Mouse (Mus musculus) liver, embryonic 15.5 days (tissue): ENCODE measurements at regions not wholly inside any gene's neighbourhood (a gene's known extent, or its start where the extent isn't known, plus 50 kb on each side); places are given as distances from the start of the nearest gene placed in this dataset.
A peak's percentile ranks its signal among the peaks of the same experiment; 100 is the strongest.

Source experiments
- ATAC-seq: fragments of 200-750 bp; cut with Nextera tagmentation; 2 replicates; pipeline ENCODE4 v1.8.0; 2017; ENCODE audit warnings: moderate number of reproducible peaks, mild to moderate bottlenecking, moderate library complexity; ENCODE audit not compliant: insufficient read depth
- H3K27ac ChIP-seq: fragments of 300-500 bp; sonication (generic); replicated peaks from 2 replicates; pipeline ENCODE4 v1.5.1; 2015; ENCODE audit warnings: mild to moderate bottlenecking, inconsistent platforms
- H3K27me3 ChIP-seq: fragments of 300-500 bp; sonication (generic); 2 replicates; pipeline ENCODE4 v1.6.1; 2015; ENCODE audit warnings: mild to moderate bottlenecking, inconsistent platforms
- H3K36me3 ChIP-seq: fragments of 300-500 bp; sonication (generic); replicated peaks from 2 replicates; pipeline ENCODE4 v1.6.1; 2015; ENCODE audit warnings: moderate library complexity, mild to moderate bottlenecking, inconsistent platforms
- H3K4me1 ChIP-seq: fragments of 300-500 bp; sonication (generic); replicated peaks from 2 replicates; pipeline ENCODE4 v1.6.1; 2015; ENCODE audit warnings: inconsistent platforms
- H3K4me2 ChIP-seq: fragments of 300-500 bp; sonication (generic); 2 replicates; pipeline ENCODE4 v1.6.1; 2015; ENCODE audit warnings: moderate library complexity, mild to moderate bottlenecking, inconsistent platforms
- H3K4me3 ChIP-seq: fragments of 300-500 bp; sonication (generic); replicated peaks from 2 replicates; pipeline ENCODE4 v1.5.1; 2015; ENCODE audit warnings: mild to moderate bottlenecking, inconsistent platforms
- H3K9ac ChIP-seq: fragments of 300-500 bp; sonication (generic); 2 replicates; pipeline ENCODE4 v1.6.1; 2015; ENCODE audit warnings: moderate library complexity, mild to moderate bottlenecking, inconsistent platforms
- H3K9me3 ChIP-seq: fragments of 300-500 bp; sonication (generic); replicated peaks from 2 replicates; pipeline ENCODE4 v1.6.1; 2016; ENCODE audit warnings: inconsistent platforms
- WGBS: fragments of 180-500 bp; shearing (Covaris S2); methylation state at CpG from one replicate; pipeline ENCODE4 v1.1.7; 2015; ENCODE audit warnings: mixed read lengths; ENCODE audit not compliant: insufficient replicate concordance; 5-methylcytosine and 5-hydroxymethylcytosine counted together

DNA sequence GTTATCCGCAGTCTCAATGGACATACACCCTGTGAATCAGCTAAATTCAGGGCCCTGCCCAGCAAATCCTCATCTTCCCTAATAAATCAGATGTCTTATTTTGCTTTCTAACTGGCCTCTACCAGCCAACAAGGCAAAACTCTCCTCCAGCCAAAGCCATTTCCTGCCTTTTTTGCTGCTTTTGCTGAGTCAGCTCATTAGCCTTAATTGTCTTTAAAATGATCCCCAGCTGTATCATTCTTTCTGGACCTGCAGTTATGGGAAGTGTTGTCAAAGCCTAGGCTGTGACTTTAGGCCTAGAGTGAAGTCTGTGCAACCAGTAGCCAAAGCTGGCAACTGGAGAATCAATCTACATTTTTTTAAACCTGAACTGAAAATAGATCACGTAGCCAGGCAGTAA lies 81.4 kb downstream of the Mtpn start:
- Histone ChIP-seq H3K27me3 (no peaks in the 10 kb centered on the region), H3K4me1 (no peaks in the 10 kb centered on the region), H3K27ac (no peak overlapping the region), H3K9ac (no peak overlapping the region), H3K4me3 (no peak overlapping the region), H3K4me2 (no peak overlapping the region), H3K36me3 (no peaks in the 10 kb centered on the region), H3K9me3 (no peaks in the 10 kb centered on the region)
- no peak for ATAC-seq
- WGBS = 69% methylated on average over 2 of the region's 2 CpGs

DNA sequence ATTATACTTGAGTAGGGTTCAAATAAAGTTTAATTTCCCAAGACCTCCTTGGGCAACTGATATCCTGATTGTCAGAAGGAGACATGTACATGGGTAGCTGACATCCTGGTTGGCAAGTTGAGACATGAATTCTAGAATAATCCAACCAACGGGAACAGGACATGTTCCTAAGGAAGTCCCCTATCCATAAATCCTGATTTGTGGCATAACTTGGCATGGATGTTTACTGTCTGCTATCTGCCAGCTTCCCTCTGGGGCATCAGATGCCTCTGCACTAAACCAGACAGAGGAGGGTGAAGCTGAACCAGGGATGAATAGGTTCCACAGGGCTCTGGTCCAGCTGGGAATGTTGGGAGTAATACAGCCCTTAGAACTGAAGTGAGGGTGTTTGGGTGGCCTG lies 94.7 kb downstream of the Mtpn start:
- Histone ChIP-seq H3K4me1 (no peaks in the 10 kb centered on the region), H3K4me3 (no peak overlapping the region), H3K36me3 (no peaks in the 10 kb centered on the region), H3K27ac (no peak overlapping the region), H3K4me2 (no peak overlapping the region), H3K27me3 (no peaks in the 10 kb centered on the region), H3K9me3 (no peaks in the 10 kb centered on the region), H3K9ac (no peak overlapping the region)
- WGBS = 65% methylated on average over 1 of the region's 1 CpGs
- ATAC-seq = no peak

DNA sequence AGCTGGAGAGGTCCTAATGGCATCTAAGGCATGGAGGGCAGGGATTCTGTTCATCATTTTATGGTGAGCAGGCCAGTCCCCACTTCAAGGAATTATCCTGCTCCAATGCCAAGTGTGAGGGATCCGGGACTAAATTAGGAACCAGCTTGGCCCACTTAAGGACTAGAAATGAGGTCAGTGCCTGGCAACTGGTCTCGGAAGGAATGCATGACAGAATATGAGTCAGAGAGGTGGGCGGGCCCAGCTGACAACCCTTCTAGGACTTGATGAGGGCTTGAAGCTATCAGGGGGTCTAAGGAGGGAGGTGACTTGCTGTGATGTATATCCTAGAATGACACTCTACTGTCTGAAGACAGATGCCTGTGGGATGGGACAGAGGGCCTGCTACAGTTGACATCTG lies 100.4 kb upstream of the Fam180a start:
- ATAC-seq = no peak
- H3K36me3 ChIP-seq = no peaks in the 10 kb centered on the region
- no peaks in the 10 kb centered on the region for H3K4me1 ChIP-seq
- H3K4me3 ChIP-seq = no peak overlapping the region
- no peak overlapping the region for H3K4me2 ChIP-seq
- no peak overlapping the region for H3K27ac ChIP-seq
- no peak overlapping the region for H3K9ac ChIP-seq
- H3K27me3 ChIP-seq = no peaks in the 10 kb centered on the region
- no peaks in the 10 kb centered on the region for H3K9me3 ChIP-seq
- 65% methylated on average over 3 of the region's 3 CpGs for WGBS

DNA sequence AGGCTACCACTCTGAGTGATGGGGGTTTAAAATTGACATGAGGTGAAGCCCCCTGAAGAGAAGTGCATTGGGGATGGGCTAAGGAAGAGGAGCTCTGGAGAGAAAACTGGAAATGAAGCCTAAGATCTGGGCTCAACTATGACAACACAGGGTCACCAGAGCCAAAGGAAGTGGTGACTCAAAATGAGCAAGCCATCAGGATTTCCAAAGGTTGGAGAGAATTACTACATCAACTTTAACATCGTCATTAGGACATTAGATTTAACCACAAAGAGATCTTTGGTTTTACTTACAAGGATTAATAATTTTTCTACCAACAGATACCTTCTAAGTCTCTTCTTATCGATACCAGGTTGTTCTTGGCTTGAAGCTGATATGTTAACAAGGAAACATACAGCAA lies 98.6 kb upstream of the Fam180a start:
- H3K27ac ChIP-seq = no peak overlapping the region
- no peak overlapping the region for H3K9ac ChIP-seq
- no peaks in the 10 kb centered on the region for H3K9me3 ChIP-seq
- no peaks in the 10 kb centered on the region for H3K36me3 ChIP-seq
- no peaks in the 10 kb centered on the region for H3K4me1 ChIP-seq
- ATAC-seq = no peak
- 43% methylated on average over 2 of the region's 2 CpGs for WGBS
- H3K4me3 ChIP-seq = no peak overlapping the region
- H3K27me3 ChIP-seq = no peaks in the 10 kb centered on the region
- H3K4me2 ChIP-seq = no peak overlapping the region

DNA sequence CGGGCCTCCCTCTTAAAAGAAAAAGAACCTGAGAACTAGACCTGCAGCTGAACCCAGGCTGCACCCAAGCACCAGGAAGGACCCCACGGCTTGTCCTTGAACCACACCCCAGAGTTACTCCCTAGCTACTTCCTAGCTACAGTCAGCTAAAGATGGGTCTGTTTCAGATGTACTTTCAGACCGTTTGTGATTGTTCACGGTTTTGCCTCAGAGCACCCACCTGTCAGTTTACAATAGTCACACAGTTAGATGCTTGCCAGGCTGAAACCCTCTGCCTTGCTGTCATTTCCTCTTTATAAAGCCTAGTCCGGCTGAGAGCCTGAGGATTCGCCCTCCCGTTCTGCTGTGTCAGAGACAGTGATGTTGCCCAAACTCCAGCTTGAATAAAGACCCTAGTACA lies 95.0 kb upstream of the Fam180a start:
- Histone ChIP-seq H3K27me3 (no peaks in the 10 kb centered on the region), H3K9me3 (no peaks in the 10 kb centered on the region), H3K36me3 (no peaks in the 10 kb centered on the region), H3K27ac (no peak overlapping the region), H3K4me1 (no peaks in the 10 kb centered on the region), H3K4me2 (no peak overlapping the region), H3K4me3 (no peak overlapping the region), H3K9ac (no peak overlapping the region)
- 63% methylated on average over 7 of the region's 7 CpGs for WGBS
- ATAC-seq = no peak

DNA sequence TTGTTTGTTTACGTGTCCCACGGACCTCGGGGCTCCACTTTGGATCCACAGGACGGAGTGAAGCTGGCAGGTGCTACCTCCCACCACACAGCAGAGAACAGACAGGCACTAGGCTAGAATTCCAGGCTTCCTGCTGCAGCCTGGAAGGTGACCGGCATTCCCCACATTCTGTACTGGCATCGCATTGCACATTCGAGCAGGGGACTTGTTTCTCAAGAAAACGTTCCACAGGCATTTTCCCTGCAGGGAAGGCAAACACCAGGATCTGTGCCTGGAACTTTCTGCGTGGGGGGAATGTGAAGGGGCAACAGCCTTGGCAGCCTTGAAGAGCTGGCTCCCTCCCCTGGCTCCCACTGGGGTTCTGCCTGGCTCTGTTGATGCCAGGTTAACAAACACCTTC lies 79.1 kb upstream of the Fam180a start:
- no peaks in the 10 kb centered on the region for H3K9me3 ChIP-seq
- H3K4me1 ChIP-seq = no peaks in the 10 kb centered on the region
- no peak overlapping the region for H3K4me2 ChIP-seq
- WGBS = 64% methylated on average over 9 of the region's 9 CpGs
- H3K9ac ChIP-seq = no peak overlapping the region
- H3K27me3 ChIP-seq = no peaks in the 10 kb centered on the region
- no peak overlapping the region for H3K27ac ChIP-seq
- H3K4me3 ChIP-seq = no peak overlapping the region
- no peak for ATAC-seq
- H3K36me3 ChIP-seq = no peaks in the 10 kb centered on the region

DNA sequence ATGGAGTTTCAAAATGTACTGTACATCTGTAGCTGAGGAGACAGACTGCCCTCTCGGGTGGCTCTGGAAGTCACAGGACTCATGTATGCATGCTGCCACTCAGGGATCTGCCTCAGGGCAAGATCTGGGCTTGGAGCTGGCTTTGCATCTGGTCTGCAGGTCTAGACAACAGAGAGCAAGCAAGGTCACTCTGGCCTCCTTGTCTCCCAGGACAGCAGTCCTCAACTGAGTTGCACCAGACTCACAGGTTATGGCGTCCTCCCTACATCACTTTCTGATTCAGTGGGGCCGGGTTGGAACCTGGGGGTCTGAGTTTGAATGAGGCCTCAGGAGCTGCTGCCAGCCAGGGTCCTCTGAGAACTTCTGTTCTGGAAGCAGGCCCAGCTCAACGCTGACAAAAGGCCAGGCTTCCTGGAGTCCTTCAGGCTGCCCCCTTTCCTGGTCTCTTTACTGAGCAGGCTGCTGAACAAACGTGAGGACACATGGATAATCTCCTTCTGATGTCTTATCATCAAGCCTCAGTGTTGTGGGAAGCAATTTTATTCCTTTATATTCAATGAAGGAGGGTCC lies 77.5 kb upstream of the Fam180a start:
- Histone ChIP-seq H3K4me3 (no peak overlapping the region), H3K27ac (no peak overlapping the region), H3K4me1 (no peaks in the 10 kb centered on the region), H3K36me3 (no peaks in the 10 kb centered on the region), H3K27me3 (no peaks in the 10 kb centered on the region), H3K4me2 (no peak overlapping the region), H3K9ac (no peak overlapping the region), H3K9me3 (no peaks in the 10 kb centered on the region)
- ATAC-seq = no peak
- WGBS = 52% methylated on average over 5 of the region's 5 CpGs

DNA sequence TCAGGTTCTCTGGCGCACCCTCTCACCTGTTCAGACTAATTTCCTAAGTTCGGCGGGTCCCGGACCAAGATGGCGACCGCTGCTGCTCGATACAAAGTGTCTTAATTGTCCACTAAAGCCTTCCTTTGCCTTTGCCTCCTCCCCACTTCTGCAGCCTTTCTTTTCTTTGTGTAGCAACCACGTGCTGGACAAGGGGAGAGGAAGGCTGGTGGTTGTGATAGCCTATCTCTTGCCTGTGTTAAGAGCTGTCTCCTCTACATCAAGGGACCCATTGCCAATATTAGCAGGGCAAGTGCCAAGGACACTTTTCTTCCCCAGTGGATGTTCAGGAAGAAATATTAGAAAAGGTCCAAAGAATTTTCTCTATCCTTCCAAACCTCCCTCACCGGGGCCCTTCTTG lies 69.8 kb upstream of the Fam180a start:
- H3K27ac ChIP-seq = no peak overlapping the region
- no peaks in the 10 kb centered on the region for H3K27me3 ChIP-seq
- no peaks in the 10 kb centered on the region for H3K4me1 ChIP-seq
- 83% methylated on average over 9 of the region's 9 CpGs for WGBS
- no peaks in the 10 kb centered on the region for H3K36me3 ChIP-seq
- H3K9ac ChIP-seq = no peak overlapping the region
- H3K9me3 ChIP-seq = no peaks in the 10 kb centered on the region
- ATAC-seq = no peak
- no peak overlapping the region for H3K4me2 ChIP-seq
- no peak overlapping the region for H3K4me3 ChIP-seq

DNA sequence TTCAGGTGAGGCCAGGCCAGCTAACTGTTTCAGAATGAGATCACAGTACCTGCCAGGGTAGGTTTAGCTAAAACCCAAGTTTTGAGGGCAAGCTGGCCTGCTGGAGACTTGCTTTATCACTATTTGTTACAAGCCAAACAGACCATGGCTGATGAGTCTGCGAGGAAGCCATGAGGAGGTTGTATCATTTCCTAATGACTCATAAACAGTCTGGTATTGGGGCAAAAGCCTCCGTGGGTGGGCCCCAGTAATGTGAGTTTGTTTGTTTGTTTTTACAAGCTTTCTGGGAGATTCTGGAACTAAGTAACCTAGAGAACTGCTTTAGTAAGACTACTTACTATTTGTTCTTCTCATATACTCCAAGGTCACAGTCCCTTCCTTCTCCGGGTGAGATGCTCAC lies 62.9 kb upstream of the Fam180a start:
- no peaks in the 10 kb centered on the region for H3K9me3 ChIP-seq
- H3K36me3 ChIP-seq = no peaks in the 10 kb centered on the region
- no peak for ATAC-seq
- no peaks in the 10 kb centered on the region for H3K4me1 ChIP-seq
- H3K9ac ChIP-seq = no peak overlapping the region
- no peak overlapping the region for H3K4me3 ChIP-seq
- no peaks in the 10 kb centered on the region for H3K27me3 ChIP-seq
- no peak overlapping the region for H3K27ac ChIP-seq
- no peak overlapping the region for H3K4me2 ChIP-seq
- 36% methylated on average over 3 of the region's 3 CpGs for WGBS

DNA sequence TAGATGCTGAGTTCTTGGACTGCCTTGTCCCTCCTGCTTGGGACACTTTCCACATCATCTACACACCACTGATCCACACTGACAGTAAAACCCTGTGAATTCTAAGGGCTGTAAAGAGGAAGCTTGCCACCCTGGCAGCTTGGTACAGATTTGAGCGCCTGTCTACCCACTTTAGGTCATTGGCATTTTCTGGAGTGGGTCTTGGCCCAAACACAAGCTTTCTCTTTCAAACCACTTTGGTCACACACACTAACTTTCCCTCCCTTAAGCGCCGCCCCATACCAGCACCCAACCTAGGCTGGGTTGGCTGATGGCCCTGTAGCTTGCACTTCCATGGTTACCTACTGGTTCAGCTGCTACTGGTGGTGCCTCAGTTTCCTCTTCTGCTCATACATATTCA lies 55.6 kb upstream of the Fam180a start:
- no peak overlapping the region for H3K4me2 ChIP-seq
- H3K27me3 ChIP-seq = no peaks in the 10 kb centered on the region
- no peak overlapping the region for H3K9ac ChIP-seq
- H3K27ac ChIP-seq = no peak overlapping the region
- 65% methylated on average over 3 of the region's 3 CpGs for WGBS
- no peaks in the 10 kb centered on the region for H3K9me3 ChIP-seq
- ATAC-seq = no peak
- peaks cover 12% of the 10 kb centered on the region; the same call in 1 of the 2 replicates for H3K4me1 ChIP-seq
- H3K36me3 ChIP-seq = no peaks in the 10 kb centered on the region
- H3K4me3 ChIP-seq = no peak overlapping the region

DNA sequence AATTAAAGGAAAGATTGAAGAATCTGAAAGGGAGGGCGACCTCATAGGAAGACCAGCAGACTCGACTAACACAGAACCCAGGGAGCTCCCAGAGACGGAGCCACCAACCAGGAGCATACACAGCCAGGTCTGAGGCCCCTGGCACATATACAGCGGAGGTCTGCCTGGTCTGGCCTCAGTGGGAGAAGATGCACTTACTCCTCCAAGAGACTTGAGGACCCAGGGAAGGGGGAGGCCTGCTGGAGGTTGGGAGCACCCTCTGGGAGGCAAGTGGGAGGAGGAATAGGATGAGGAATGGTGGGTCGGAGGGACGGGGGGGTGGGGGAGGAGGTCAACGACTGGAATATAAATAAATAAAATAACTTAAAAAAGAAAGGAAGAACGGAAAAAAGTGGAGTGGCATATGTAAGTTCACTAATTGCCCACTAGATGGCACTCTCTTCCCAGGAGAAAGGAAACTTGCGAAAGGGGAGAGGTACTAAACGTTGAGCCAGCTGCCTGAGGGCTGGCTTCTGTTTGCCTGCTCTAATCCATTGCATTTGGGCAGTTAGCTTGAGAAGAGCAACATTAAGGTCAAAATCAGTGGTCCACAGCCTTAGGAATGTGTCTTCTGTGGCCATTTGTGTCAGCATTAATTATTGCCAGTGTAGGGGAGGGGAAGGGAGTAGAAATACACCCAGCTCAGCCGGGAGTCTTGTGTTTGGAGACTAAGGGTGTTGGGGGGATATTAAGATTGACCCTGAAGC lies 55.0 kb upstream of the Fam180a start:
- WGBS = 20% methylated on average over 11 of the region's 11 CpGs
- no peak for ATAC-seq
- Histone ChIP-seq H3K4me1 (peaks cover 12% of the 10 kb centered on the region; the same call in 1 of the 2 replicates), H3K27me3 (no peaks in the 10 kb centered on the region), H3K36me3 (no peaks in the 10 kb centered on the region), H3K9ac (no peak overlapping the region), H3K27ac (no peak overlapping the region), H3K4me3 (peak overlapping the region; percentile 41), H3K4me2 (peak overlapping the region; percentile 59), H3K9me3 (no peaks in the 10 kb centered on the region)

DNA sequence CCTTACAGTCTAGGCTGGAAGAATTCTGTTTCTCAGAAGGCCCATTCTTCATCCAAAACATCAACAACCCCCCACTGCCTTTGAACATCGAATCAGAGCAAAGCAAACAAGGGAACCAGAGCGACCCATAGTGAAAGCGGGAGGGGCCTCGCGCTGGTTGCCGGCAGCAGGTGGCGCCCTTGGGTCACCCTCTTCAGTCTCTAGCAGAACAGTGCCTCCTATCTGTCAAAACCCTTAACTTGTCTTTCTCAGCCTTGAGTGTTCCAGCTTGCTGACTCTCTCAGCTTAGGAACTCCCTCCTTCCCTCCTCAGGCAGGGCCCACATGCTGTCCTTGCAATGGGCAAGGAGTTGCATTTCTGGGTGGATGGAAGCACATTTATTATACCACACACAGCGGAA lies 53.9 kb upstream of the Fam180a start:
- Histone ChIP-seq H3K27ac (no peak overlapping the region), H3K4me3 (0 out of 2 replicates have a peak overlapping the region, but pooled peaks have one; percentile 22), H3K36me3 (no peaks in the 10 kb centered on the region), H3K9ac (no peak overlapping the region), H3K4me2 (peak overlapping the region; percentile 36; the same call in 1 of the 2 replicates), H3K9me3 (no peaks in the 10 kb centered on the region), H3K27me3 (no peaks in the 10 kb centered on the region), H3K4me1 (peaks cover 12% of the 10 kb centered on the region; the same call in 1 of the 2 replicates)
- 12% methylated on average over 8 of the region's 8 CpGs for WGBS
- peak; percentile 40; the same call in 1 of the 2 replicates for ATAC-seq
